Mouse (Mus musculus) olfactory bulb, adult 2 months (tissue): ENCODE data around the gene Bank1.

Experiments used
- CTCF ChIP-seq: fragments of 200-500 bp; IDR thresholded peaks from 2 replicates; pipeline ENCODE4 v1.5.1; 2012; ENCODE audit warnings: low read depth, mild to moderate bottlenecking, low read length, moderate library complexity; ENCODE audit not compliant: insufficient read depth
- POLR2A ChIP-seq: fragments of 200-500 bp; IDR thresholded peaks from 2 replicates; pipeline ENCODE4 v1.6.1; 2012; ENCODE audit warnings: mild to moderate bottlenecking, low read depth, low read length, moderate library complexity; ENCODE audit not compliant: insufficient read depth

DNA sequence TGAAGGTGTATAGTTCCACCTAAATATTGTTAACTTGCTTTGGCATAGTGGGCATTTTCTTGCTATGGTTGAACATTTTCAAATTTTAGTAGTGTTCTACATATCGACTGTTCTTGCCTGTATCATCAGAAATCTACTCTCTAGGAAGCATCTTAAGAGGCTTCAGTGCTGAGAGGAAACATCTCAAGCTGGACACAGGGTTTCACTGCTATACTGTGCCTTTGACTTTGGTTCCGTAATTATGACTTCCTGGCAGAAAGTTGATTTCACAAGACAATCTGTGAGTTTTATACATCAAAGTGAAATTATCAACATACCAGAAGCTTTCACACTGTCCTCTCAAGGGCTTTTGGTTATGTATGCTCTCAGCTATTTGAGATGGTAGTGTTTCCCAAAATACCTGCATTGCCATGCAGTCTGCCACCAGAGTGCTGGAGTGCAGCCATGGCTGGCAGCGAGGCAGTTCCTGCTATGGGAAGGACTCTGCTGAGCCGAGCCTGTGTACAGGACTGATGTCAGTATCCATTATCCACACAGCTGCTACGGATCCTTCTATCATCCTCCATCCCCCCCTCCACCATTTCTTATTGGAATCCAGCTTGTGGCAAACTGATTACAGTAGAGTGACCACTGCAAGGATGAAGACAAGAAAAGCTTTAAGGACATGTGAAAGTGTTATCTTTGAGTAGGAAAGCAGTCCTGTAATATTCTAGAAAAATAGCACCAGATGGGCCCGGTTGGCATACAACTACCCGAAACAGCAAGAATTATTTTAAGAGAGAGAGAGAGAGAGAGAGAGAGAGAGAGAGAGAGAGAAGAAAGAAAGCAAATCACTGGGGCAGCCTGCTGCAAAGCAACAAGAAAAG, 160.5 kb downstream of the Bank1 start:
- TF ChIP-seq POLR2A (no peak), CTCF (no peak)
